Mouse (Mus musculus) heart, embryonic 12.5 days (tissue): ENCODE results near the gene Sfrp2. TPM values are rescaled to one million over a fixed set of nuclear protein-coding genes. Genes with fewer than 3 reads are reported as not detected.

Experiments used
- ATAC-seq: fragments of 200-750 bp; cut with Nextera tagmentation; 2 replicates; pipeline ENCODE4 v1.8.0; 2017; ENCODE audit warnings: moderate TSS enrichment, moderate library complexity; ENCODE audit not compliant: insufficient number of reproducible peaks, low FRiP score
- H3K27ac ChIP-seq: fragments of 300-500 bp; sonication (generic); 2 replicates; pipeline ENCODE4 v1.5.1; 2016; ENCODE audit warnings: mild to moderate bottlenecking, moderate library complexity; ENCODE audit not compliant: poor library complexity, severe bottlenecking
- H3K27me3 ChIP-seq: fragments of 300-500 bp; sonication (generic); replicated peaks from 2 replicates; pipeline ENCODE4 v1.6.1; 2016; ENCODE audit warnings: mild to moderate bottlenecking, moderate library complexity
- H3K36me3 ChIP-seq: fragments of 300-500 bp; sonication (generic); 2 replicates; pipeline ENCODE4 v1.6.1; 2016; ENCODE audit warnings: mild to moderate bottlenecking, moderate library complexity
- H3K4me1 ChIP-seq: fragments of 300-500 bp; sonication (generic); replicated peaks from 2 replicates; pipeline ENCODE4 v1.6.1; 2016; ENCODE audit warnings: mild to moderate bottlenecking
- H3K4me2 ChIP-seq: fragments of 300-500 bp; sonication (generic); 2 replicates; pipeline ENCODE4 v1.6.1; 2016; ENCODE audit warnings: mild to moderate bottlenecking, moderate library complexity
- H3K4me3 ChIP-seq: fragments of 300-500 bp; sonication (generic); 2 replicates; pipeline ENCODE4 v1.5.1; 2016; ENCODE audit warnings: mild to moderate bottlenecking
- H3K9ac ChIP-seq: fragments of 300-500 bp; sonication (generic); 2 replicates; pipeline ENCODE4 v1.6.1; 2016; ENCODE audit warnings: mild to moderate bottlenecking, moderate library complexity
- H3K9me3 ChIP-seq: fragments of 300-500 bp; sonication (generic); replicated peaks from 2 replicates; pipeline ENCODE4 v1.6.1; 2016; ENCODE audit warnings: mild to moderate bottlenecking, moderate library complexity
- WGBS: fragments of 180-500 bp; shearing (Covaris S2); methylation state at CpG from one replicate; pipeline ENCODE4 v1.1.7; 2016; 5-methylcytosine and 5-hydroxymethylcytosine counted together
- polyA plus RNA-seq: library from polyadenylated mRNA; unstranded; fragments of >200 nt; fragmentation: Nextera tagmentation; extraction: Ambion mirVana; gene quantifications from 2 replicates; pipeline ENCODE4 v1.2.1, GENCODE M21; 2016

Sfrp2 gene
- polyA plus RNA-seq, 1 experiment from 2014 or later = 179 TPM

- 89% methylated on average over 5 of the region's 5 CpGs for WGBS
- no peaks in the 10 kb centered on the region for H3K27me3 ChIP-seq
- no peak overlapping the region for H3K9ac ChIP-seq
- no peaks in the 10 kb centered on the region for H3K4me1 ChIP-seq
- H3K4me2 ChIP-seq = no peak overlapping the region
- H3K9me3 ChIP-seq = no peaks in the 10 kb centered on the region; the same call in 1 of the 2 replicates
- no peak overlapping the region for H3K4me3 ChIP-seq
- H3K36me3 ChIP-seq = no peaks in the 10 kb centered on the region
- H3K27ac ChIP-seq = no peak overlapping the region
- no peak for ATAC-seq
Measured at GRCm38 (mm10) chr3:83752196-83752595, 13.9 kb upstream of the Sfrp2 start.

DNA sequence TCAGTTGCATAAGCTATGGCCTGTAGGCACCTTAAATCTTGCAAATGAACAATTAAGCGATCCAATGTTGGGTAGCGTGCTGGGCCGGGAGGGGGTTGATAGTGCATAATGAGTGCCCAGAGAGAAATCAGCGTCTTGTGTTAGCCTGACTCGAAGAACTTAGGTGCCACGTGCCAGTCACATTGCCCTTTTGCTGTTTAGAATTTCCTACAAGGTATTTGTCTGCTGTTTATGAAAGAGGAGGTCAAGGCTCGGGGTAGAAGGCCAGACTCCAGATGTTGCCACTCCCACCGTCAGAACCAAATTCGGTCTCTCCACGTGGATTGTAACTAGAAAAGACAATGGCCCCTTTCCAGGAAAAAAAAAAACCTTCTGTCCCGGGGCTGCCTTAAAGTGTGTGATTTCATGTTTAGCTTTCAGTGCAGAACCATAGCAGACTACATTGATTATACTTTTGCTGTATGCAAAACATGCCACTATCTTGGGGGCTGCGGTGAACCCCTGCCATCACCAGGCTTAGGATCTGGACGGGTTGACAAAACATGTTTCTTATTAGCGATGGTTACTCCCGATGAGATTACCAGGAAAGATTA, 11.0 kb upstream of the Sfrp2 start:
- H3K4me3 ChIP-seq = no peak overlapping the region
- H3K9me3 ChIP-seq = no peaks in the 10 kb centered on the region; the same call in 1 of the 2 replicates
- H3K36me3 ChIP-seq = no peaks in the 10 kb centered on the region
- no peak for ATAC-seq
- no peak overlapping the region for H3K9ac ChIP-seq
- no peak overlapping the region for H3K27ac ChIP-seq
- H3K27me3 ChIP-seq = no peaks in the 10 kb centered on the region
- H3K4me2 ChIP-seq = no peak overlapping the region
- WGBS = 82% methylated on average over 15 of the region's 15 CpGs
- H3K4me1 ChIP-seq = no peaks in the 10 kb centered on the region

- no peak for ATAC-seq
- Histone ChIP-seq H3K36me3 (no peaks in the 10 kb centered on the region), H3K27ac (no peak overlapping the region), H3K4me2 (no peak overlapping the region), H3K4me1 (no peaks in the 10 kb centered on the region), H3K9me3 (no peaks in the 10 kb centered on the region; the same call in 1 of the 2 replicates), H3K27me3 (no peaks in the 10 kb centered on the region; the same call in 1 of the 2 replicates), H3K4me3 (no peak overlapping the region), H3K9ac (no peak overlapping the region)
- 82% methylated on average over 6 of the region's 6 CpGs for WGBS
Measured at GRCm38 (mm10) chr3:83755666-83756065, 10.5 kb upstream of the Sfrp2 start.

DNA sequence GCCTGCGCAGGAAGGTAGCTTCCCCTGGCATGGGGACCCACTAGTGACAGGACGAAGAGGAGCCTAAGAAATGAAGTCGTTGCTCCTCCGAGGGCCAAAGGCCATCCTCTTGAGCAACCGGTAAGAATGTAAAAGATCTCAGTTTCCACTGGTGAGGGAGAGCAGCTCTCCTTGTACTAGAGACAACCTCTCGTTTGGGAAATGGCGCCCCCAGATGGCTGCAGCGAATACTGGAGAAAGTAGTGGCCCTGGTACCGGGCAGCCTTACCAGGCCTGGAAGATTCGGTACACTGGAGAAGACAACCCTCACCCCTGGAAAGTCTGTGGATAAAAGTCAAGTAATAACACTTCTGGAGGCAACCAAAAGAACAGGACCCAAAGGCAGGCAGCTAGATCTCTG, 3.8 kb upstream of the Sfrp2 start:
- WGBS = 68% methylated on average over 10 of the region's 10 CpGs
- H3K27me3 ChIP-seq = peaks cover 46% of the 10 kb centered on the region
- no peak overlapping the region for H3K27ac ChIP-seq
- no peak overlapping the region for H3K4me3 ChIP-seq
- H3K4me2 ChIP-seq = no peak overlapping the region
- H3K4me1 ChIP-seq = peaks cover 9% of the 10 kb centered on the region
- no peak for ATAC-seq
- no peaks in the 10 kb centered on the region for H3K36me3 ChIP-seq
- no peaks in the 10 kb centered on the region for H3K9me3 ChIP-seq
- H3K9ac ChIP-seq = no peak overlapping the region

DNA sequence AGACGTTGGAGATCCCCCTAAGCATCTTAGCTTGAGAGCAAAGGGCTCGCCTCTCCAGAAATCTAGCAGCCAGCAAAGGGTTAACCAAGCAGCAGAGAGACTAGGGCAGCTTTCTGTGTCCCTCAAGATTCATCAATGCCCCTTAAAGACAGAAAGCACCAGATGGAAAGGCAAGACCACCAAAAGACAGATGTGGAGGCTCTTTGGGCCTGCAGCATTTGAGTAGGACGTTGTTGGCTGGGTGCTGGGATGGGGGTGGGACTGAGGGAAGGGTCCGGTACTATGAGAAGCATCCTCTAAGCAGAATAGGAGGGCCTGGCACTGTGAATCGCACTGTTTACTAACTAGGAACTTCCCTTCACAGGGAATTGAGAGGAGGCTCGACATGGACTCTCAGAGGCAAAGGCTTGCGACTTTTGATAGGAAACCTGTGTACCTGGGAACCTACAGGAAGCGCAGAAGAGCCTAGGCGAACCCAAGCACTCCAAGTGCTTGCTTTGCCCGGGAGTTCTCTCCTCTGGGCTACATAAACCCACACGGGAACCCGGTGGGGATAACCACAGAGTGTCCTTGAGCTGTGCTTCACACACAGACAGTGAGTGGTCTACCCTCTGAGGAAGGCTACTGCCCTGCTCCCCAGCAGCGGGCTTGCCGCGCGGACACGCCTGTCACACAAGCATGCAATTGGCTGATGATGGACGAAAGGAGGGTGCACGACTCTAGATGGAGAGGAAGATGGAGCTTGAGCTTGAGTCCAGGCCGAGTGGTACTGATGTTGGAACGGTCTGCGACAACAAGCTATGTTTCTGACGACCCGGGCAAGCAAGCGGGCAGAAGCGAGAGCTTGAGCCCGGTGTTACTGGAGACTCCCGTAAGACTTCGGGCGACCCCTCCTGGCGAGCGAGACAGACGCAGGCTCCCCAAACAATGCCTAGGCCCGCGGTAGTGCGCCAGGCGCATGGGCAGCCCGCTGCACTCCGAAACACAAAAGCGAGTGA, 2.3 kb upstream of the Sfrp2 start:
- peaks cover 58% of the 10 kb centered on the region for H3K27me3 ChIP-seq
- WGBS = 5% methylated on average over 40 of the region's 40 CpGs
- H3K36me3 ChIP-seq = no peaks in the 10 kb centered on the region
- no peak overlapping the region; the same call in 1 of the 2 replicates for H3K9ac ChIP-seq
- H3K9me3 ChIP-seq = no peaks in the 10 kb centered on the region
- peak; percentile 72 for ATAC-seq
- peak overlapping the region; percentile 38 for H3K4me3 ChIP-seq
- no peak overlapping the region for H3K27ac ChIP-seq
- peaks cover 9% of the 10 kb centered on the region for H3K4me1 ChIP-seq
- peak overlapping the region; percentile 72 for H3K4me2 ChIP-seq

GRCm38 (mm10) chr3:83766726-83767070, 577 bp downstream of the Sfrp2 start:
- Histone ChIP-seq H3K4me1 (peaks cover 9% of the 10 kb centered on the region), H3K27me3 (peaks cover 57% of the 10 kb centered on the region), H3K9ac (peak overlapping the region; percentile 73), H3K4me3 (peak overlapping the region; percentile 61), H3K27ac (no peak overlapping the region), H3K9me3 (no peaks in the 10 kb centered on the region), H3K4me2 (peak overlapping the region; percentile 87), H3K36me3 (no peaks in the 10 kb centered on the region)
- no peak for ATAC-seq
- under 1% methylated on average over 25 of the region's 25 CpGs for WGBS

DNA sequence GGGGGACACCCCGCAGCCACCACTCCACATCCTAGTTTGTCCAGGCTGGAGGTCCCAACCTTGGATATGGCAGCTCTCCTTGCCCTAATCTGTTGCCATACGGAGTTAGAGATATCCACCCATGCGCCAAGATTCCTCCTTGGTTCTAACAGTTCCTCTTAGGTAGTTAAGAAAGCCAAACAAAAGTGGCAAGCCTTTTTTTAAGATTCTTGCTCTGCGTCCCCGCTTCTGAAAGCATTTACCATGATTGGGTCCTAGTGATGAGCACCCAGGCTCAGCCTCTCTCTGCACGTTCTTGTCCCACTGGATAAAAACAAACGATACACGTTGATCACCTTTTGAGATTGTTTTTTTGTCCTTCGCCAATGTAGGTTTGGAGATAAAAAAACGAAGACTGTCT, 1.0 kb downstream of the Sfrp2 start:
- H3K9ac ChIP-seq = peak overlapping the region; percentile 73

DNA sequence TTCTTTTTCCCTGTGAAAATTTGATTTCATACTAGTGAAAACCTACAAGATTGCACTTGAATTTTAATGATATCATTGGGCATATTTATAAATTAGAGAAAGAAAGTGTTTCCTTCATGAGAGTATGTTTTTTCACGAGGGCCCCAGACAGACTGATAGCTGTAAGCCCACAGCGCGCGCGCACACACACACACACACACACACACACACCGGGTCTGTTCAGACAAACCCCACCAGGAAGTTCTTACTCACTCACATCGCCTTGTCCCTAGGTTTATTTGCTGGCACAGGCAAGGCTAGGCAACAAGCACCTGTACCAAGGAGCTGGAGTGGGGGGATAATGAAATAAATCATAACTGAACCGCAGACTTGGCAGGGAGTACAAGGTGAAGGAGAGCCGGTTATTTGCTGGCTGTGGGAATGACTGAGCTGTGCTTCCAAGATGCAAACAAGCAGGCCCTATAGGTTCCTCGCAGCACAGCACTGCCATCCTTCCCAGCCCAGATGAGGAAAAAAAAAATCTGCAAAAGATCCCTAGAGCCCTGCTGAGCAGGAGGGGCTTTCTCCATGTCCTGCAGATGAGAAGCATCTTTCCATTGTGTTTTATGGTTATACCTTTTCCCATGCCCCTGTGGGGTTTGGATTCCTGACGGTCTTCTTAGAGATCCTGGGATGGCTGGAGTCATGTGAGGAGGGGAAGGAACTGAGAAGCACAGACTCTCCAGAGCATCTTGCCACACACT, 2.3 kb downstream of the Sfrp2 start:
- ATAC-seq = no peak
- Histone ChIP-seq H3K27me3 (peaks cover 41% of the 10 kb centered on the region), H3K36me3 (no peaks in the 10 kb centered on the region), H3K27ac (no peak overlapping the region), H3K4me1 (peaks cover 9% of the 10 kb centered on the region), H3K9ac (no peak overlapping the region), H3K4me3 (peak overlapping the region; percentile 28), H3K4me2 (peak overlapping the region; percentile 34), H3K9me3 (no peaks in the 10 kb centered on the region)
- WGBS = 46% methylated on average over 11 of the region's 11 CpGs

More for the DNA sequence above, 1.0 kb downstream of the Sfrp2 start:
- Histone ChIP-seq H3K4me1 (peaks cover 9% of the 10 kb centered on the region), H3K4me2 (peak overlapping the region; percentile 87), H3K36me3 (no peaks in the 10 kb centered on the region), H3K27ac (no peak overlapping the region), H3K4me3 (peak overlapping the region; percentile 61), H3K27me3 (peaks cover 53% of the 10 kb centered on the region), H3K9me3 (no peaks in the 10 kb centered on the region)
- WGBS = 10% methylated on average over 10 of the region's 10 CpGs
- no peak for ATAC-seq

- Histone ChIP-seq H3K4me3 (peak overlapping the region; percentile 28), H3K9ac (no peak overlapping the region), H3K4me1 (peaks cover 9% of the 10 kb centered on the region), H3K9me3 (no peaks in the 10 kb centered on the region), H3K27ac (no peak overlapping the region), H3K27me3 (peaks cover 39% of the 10 kb centered on the region), H3K36me3 (no peaks in the 10 kb centered on the region), H3K4me2 (peak overlapping the region; percentile 34)
- ATAC-seq = no peak
- 23% methylated on average over 10 of the region's 10 CpGs for WGBS
Measured at GRCm38 (mm10) chr3:83769036-83769410, 2.9 kb downstream of the Sfrp2 start.

DNA sequence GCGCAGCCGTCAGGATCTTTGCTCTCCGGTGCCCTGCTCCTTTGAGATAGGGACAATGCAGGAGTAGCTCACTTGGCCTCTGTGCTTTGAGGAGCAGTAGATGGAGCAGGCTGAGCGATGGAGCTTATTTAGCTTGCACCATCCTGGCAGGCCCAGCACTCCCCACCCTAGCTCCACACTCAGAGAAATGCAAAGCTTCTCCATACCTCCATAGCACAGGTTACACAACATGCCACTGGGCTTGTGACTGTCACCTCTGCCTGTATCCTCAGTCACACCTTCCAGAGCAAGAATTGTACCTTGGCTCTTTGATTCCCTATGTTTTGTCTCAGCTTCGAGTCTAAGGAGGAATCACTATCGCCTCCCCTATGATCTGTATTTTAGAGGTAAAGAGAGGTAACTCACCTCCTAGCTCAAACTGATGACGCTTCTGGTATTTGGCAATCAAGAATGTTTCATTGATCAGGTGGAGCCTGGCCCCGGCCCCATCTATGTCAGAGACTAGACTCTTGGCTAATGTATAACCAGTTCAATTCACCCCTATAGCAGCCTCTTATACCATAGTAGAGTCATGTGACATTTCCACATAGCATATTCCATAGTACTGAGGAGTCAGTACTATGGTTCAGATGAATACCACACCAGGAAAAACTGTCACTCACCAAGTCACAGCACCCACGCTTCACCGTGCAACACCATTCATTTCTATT, 5.2 kb downstream of the Sfrp2 start:
- Histone ChIP-seq H3K4me1 (peaks cover 16% of the 10 kb centered on the region), H3K27me3 (peaks cover 25% of the 10 kb centered on the region), H3K9ac (no peak overlapping the region), H3K4me2 (no peak overlapping the region), H3K27ac (no peak overlapping the region), H3K4me3 (no peak overlapping the region), H3K36me3 (no peaks in the 10 kb centered on the region), H3K9me3 (no peaks in the 10 kb centered on the region)
- no peak for ATAC-seq
- WGBS = 83% methylated on average over 10 of the region's 10 CpGs
